Mouse (Mus musculus) MEL (cell line): ENCODE results near the gene Sept6.

ENCODE experiments used
- CTCF ChIP-seq, 3 experiments: IDR thresholded peaks in 2 of 3; conservative IDR thresholded peaks in 1 of 3; 2 replicates each; pipeline ENCODE4 v1.5.1; 2011 to 2012; ENCODE audit warnings: low read length in 3 of 3, low read depth in 2 of 3, mild to moderate bottlenecking in 2 of 3, improper control_type of control experiment in 1 of 3, inconsistent platforms in 1 of 3, mixed read lengths in 1 of 3, moderate library complexity in 1 of 3; ENCODE audit not compliant: control insufficient read depth in 1 of 3, insufficient read depth in 1 of 3, poor library complexity in 1 of 3, severe bottlenecking in 1 of 3
- RCOR1 ChIP-seq: IDR thresholded peaks from 2 replicates; pipeline ENCODE4 v1.6.1; 2012; ENCODE audit warnings: low read depth, mild to moderate bottlenecking, inconsistent platforms, low read length, improper control_type of control experiment
- TAL1 ChIP-seq: IDR thresholded peaks from 2 replicates; pipeline ENCODE4 v1.6.1; 2012; ENCODE audit warnings: mild to moderate bottlenecking, inconsistent platforms, low read length, moderate library complexity, mixed read lengths
- USF2 ChIP-seq, 2 experiments: IDR thresholded peaks; 2 replicates each; pipeline ENCODE4 v1.6.1; 2011 to 2012; ENCODE audit warnings: improper control_type of control experiment in 2 of 2, low read length in 2 of 2, borderline replicate concordance in 1 of 2, inconsistent platforms in 1 of 2, low read depth in 1 of 2, mild to moderate bottlenecking in 1 of 2; ENCODE audit not compliant: insufficient read depth in 1 of 2

DNA sequence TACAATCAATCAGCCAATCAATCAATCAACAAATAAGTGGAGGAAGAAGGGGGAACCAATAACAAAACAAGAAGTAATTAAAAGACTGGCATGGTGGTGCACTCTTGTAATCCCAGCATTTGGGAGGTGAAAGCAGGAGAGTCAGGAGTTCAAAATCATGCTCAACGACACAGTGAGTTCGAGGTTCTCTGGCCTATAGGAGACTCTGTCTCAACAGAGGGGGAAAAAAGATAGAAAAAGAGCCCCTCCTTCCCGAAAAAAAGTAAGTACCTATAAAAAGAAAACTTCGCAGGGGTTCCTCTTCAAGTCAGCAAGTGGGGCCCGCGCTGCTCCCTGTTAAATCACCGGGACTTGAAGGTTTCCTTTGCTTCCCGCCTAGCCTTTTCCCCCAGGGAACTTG, 117.8 kb downstream of the Sept6 start, which contains the start of the genes Ube2a and C330007P06Rik:
- TF ChIP-seq TAL1 = no peak
- TF ChIP-seq CTCF (IDR thresholded peaks at IDR 0.05 in 2 of 3, conservative IDR thresholded peaks at IDR 0.05 in 1 of 3; ENCODE audit: control insufficient read depth in 1 of 3, insufficient read depth in 1 of 3, low read depth in 2 of 3, low read length in 3 of 3, poor library complexity in 1 of 3, severe bottlenecking in 1 of 3) = no peak
- no peak for TF ChIP-seq USF2 (IDR thresholded peaks at IDR 0.05; ENCODE audit: borderline replicate concordance in 1 of 2, insufficient read depth in 1 of 2, low read depth in 1 of 2, low read length in 2 of 2)
- no peak for TF ChIP-seq RCOR1
